Mouse (Mus musculus) C3H10T1/2 (cell line): ENCODE measurements around the gene Dlgap3. TPM values are rescaled to one million over a fixed set of nuclear protein-coding genes. Genes with fewer than 3 reads are reported as not detected.

Experiments used
- polyA plus RNA-seq, 2 experiments: library from polyadenylated mRNA; unstranded; fragments of >200 nt; fragmentation: generic; extraction: Trizol; gene quantifications; one replicate each; pipeline ENCODE4 v1.2.1; 2012; ENCODE audit warnings: missing spikeins in 2 of 2

Dlgap3 gene
- polyA plus RNA-seq: under 1 TPM; 0.01 to 0.09 TPM

GRCm38 (mm10) chr4:127168914-127169345 lies at the start of gene Dlgap3:
TSS of gene Dlgap3 (plus strand) at chr4:127169204.

GRCm38 (mm10) chr4:127123391-127123790 lies 45.6 kb upstream of the Dlgap3 start, which contains the start of gene Tmem35b:
TSS of gene Tmem35b (plus strand) at chr4:127123691.

GRCm38 (mm10) chr4:127243552-127243951 lies 74.5 kb downstream of the Dlgap3 start, which contains the start of gene Smim12:
TSS of gene Smim12 (plus strand) at chr4:127243784.

Other genes with a start within 250 kb of the Dlgap3 start
- gene Zmym4, start 201.1 kb upstream of the Dlgap3 start, polyA plus RNA-seq: 1 to 10 TPM in 1 of 2 experiments, under 1 TPM in 1; 0.50 to 6.4 TPM
- gene Sfpq, start 147.9 kb upstream of the Dlgap3 start, polyA plus RNA-seq: 100 to 1,000 TPM in 1 of 2 experiments, 10 to 100 TPM in 1; 23.1 to 109 TPM
- 1 to 10 TPM in 1 of 2 experiments, under 1 TPM in 1; 0.36 to 2.3 TPM for gene Zmym1, start 108.1 kb upstream of the Dlgap3 start, polyA plus RNA-seq
- 1 to 10 TPM in 1 of 2 experiments, under 1 TPM in 1; 0.02 to 1.2 TPM for gene Zmym6, start 91.8 kb upstream of the Dlgap3 start, polyA plus RNA-seq
- gene Tmem35b, start 45.5 kb upstream of the Dlgap3 start, polyA plus RNA-seq: 10 to 100 TPM in 1 of 2 experiments, 1 to 10 TPM in 1; 2.3 to 10.6 TPM
- gene Smim12, start 74.6 kb downstream of the Dlgap3 start, polyA plus RNA-seq: 10 to 100 TPM; 43.8 to 68.0 TPM
- 1 to 10 TPM in 1 of 2 experiments, under 1 TPM in 1; 0.94 to 2.4 TPM for gene Gja4, start 144.8 kb downstream of the Dlgap3 start, polyA plus RNA-seq
- gene Gjb3, start 161.6 kb downstream of the Dlgap3 start, polyA plus RNA-seq: under 1 TPM; 0.56 to 0.72 TPM
- gene Gjb4, start 184.9 kb downstream of the Dlgap3 start, polyA plus RNA-seq: 10 to 100 TPM; 17.0 to 21.6 TPM
- gene Gjb5, start 189.0 kb downstream of the Dlgap3 start, polyA plus RNA-seq: 1 to 10 TPM; 1.7 to 3.0 TPM